Mouse (Mus musculus): ENCODE data around the gene Ormdl2. TPM values are rescaled to one million over a fixed set of nuclear protein-coding genes. Genes with fewer than 3 reads are reported as not detected.

The Ormdl2 gene
- 126 TPM for polyA plus RNA-seq (2014; fragmentation: Illumina TruSeq; extraction: RNeasy Lipid Tissue Mini Kit (QIAGEN cat#74804); ENCODE audit: low read depth, low replicate concordance)

DNA sequence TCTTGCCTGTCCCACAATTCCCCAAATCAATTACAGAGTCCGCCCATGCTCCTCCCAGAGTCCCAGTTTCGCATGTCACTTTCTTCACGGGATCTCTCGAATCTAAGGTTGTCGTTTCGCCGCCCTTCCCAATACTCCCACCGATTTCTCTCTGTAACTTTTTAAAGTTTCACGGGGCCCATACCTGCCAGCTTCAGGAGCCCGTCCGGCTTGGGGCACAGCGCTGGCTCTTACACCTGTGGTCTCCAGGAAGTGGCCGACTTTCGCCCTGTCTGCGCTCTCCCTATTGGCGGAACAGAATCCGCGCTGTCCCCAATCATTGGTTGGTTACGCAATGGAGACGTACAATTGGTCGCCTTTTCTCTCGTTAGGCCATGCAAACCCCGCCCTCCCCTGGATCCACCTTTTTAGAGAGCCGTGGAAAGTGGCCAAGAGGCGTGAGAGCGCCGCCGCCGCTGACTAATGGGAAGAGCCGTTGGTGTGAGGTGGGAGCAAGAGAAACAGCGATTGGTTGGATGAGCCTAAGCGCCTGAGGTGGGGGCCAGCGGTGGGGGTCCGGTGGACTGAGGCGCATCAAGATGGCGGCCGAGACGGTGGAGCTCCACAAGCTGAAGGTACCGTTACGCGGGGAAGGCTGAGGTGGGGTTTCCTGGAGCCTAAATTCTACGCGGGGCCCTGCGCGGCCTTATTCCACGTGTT, at the start of gene Ormdl2:
Gene Ormdl2 (minus strand): TSS at position 288 of the 699 bp plus-strand sequence.

DNA sequence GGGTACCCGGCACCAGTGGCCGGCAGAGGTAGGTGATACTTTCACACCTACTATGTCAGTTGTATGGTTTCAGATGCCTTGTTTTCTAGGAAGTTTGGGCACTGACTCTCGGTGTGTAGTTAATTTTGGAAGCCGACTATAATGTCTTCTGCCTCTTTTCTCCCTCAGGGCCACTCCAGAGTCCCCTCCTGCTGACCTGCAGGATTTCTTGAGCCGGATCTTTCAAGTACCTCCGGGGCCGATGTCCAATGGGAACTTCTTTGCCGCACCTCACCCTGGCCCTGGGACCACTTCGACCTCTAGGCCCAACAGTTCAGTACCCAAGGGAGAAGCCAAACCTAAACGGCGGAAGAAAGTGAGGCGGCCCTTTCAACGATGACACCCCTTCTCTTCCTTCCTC, 4.4 kb downstream of the Ormdl2 start, which contains the start of gene Sarnp:
Gene Sarnp (plus strand): TSS at position 301 of the 400 bp plus-strand sequence.

DNA sequence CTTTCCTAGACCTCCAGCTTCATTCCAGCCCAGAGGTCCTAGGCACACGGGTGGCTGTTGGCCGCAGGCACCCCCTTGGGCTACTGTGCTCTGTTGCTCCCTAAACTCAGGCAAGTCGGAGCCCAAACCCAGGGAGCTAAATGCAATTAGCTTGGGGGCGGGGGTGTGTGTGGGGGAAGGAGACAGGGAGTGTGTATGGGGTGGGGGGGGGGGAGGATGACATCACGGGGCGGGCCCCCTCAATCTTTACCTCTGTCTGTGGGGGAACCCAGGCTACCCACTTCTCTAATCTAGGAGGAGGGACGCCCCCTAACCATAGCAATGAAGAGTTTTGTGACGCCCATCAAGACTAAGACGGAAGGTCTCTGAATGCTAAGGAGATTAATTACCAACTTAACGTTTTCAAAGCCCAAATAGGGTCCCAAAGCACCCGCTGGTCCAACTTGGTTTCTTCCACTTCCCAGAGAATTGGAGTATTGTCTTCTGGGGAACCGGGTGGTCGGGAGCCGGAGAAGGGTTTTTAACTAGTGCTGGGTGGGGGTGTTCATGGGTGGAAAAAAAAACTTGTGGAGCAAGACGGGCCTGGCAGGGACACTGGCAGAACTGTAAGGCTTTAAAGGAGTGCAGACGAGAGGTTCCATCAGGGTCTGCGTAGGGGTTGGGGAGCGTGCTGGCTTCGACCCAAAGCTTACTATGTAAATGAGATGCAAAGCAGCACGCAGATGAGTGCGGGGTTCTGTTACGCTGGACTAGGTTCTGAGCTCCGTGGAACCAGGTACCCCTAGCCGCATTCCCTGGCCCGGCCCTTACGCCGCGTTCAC, 17.0 kb downstream of the Ormdl2 start, which contains the start of gene Tmem198b:
Gene Tmem198b (minus strand): TSS at position 100 of the 821 bp plus-strand sequence.

DNA sequence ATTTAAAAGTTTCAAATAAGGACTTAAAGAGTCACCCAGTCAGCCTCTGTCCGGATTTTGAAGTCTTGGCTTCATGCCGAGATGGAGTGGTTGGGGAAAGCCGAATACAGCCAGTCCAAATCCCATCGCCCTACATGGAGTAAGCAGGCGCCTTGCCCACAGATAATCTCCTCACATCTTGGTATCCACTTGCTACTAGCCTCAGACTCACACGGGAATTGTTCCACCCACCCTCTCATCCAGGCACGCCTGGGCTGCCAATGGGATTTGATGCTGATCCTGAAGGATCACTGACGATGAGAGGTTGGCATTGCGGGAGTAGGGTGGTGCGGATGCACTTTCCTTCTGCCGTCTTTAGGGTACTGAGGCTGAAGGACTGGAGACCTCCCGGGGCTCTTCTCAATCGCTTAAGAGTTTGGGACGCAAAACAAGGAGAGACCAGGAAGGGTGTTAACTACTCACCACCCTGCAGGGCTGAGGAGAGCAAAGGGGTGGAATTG, 17.6 kb downstream of the Ormdl2 start, which contains the start of gene Dnajc14:
Gene Dnajc14 (plus strand): TSS at position 292 of the 500 bp plus-strand sequence.

DNA sequence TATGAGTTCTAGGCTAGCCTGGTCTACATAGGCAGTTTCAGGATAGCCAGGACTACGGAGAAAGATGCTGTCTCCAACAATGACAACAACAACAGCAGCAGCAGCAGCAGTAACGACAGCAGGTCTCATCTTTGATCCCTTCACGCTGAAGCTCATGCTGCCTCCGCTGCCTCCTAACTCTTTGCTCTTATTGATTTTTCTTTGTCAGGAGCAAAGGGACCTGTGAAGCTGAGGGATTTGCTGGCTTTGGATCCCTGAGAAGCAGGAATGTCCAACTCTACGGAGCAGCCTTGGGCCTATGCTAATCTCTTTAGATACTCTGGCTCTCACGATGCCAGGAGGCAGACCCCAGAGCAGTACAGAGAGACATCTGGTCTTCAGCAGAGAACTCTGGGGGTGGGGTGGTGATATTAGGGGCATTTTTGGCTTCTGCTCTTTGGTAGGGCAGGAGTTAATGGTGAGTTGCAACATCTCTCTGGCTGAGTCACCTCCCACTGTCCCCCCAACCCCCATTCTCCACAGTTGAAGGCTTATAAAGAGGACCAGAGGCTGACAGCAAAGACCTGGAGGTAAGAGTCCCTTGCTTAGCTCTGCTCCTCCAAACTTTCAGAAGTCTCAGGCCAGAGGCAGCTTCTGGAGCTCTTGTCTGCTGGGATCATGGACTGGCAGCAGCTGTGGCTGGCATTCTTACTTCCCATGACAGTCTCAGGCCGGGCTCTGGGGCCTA, 30.9 kb downstream of the Ormdl2 start, which contains the start of gene Mmp19:
Gene Mmp19 (plus strand): TSS at position 513 of the 727 bp plus-strand sequence.

Other genes with a start within 250 kb of the Ormdl2 start
- gene Erbb3, start 232.0 kb downstream of the Ormdl2 start, polyA plus RNA-seq (2014; fragmentation: Illumina TruSeq; extraction: RNeasy Lipid Tissue Mini Kit (QIAGEN cat#74804); ENCODE audit: low read depth, low replicate concordance) = 51.1 TPM
- gene Rps26, start 194.9 kb downstream of the Ormdl2 start, polyA plus RNA-seq (2014; fragmentation: Illumina TruSeq; extraction: RNeasy Lipid Tissue Mini Kit (QIAGEN cat#74804); ENCODE audit: low read depth, low replicate concordance) = 7.3 TPM
- gene Ikzf4, start 175.7 kb downstream of the Ormdl2 start, polyA plus RNA-seq (2014; fragmentation: Illumina TruSeq; extraction: RNeasy Lipid Tissue Mini Kit (QIAGEN cat#74804); ENCODE audit: low read depth, low replicate concordance) = 0.13 TPM
- 75.1 TPM for gene Suox, start 147.6 kb downstream of the Ormdl2 start, polyA plus RNA-seq (2014; fragmentation: Illumina TruSeq; extraction: RNeasy Lipid Tissue Mini Kit (QIAGEN cat#74804); ENCODE audit: low read depth, low replicate concordance)
- gene Rab5b, start 125.4 kb downstream of the Ormdl2 start, polyA plus RNA-seq (2014; fragmentation: Illumina TruSeq; extraction: RNeasy Lipid Tissue Mini Kit (QIAGEN cat#74804); ENCODE audit: low read depth, low replicate concordance) = 81.8 TPM
- gene Pmel, start 117.5 kb downstream of the Ormdl2 start, polyA plus RNA-seq (2014; fragmentation: Illumina TruSeq; extraction: RNeasy Lipid Tissue Mini Kit (QIAGEN cat#74804); ENCODE audit: low read depth, low replicate concordance) = not detected
- 5.6 TPM for gene Cdk2, start 116.6 kb downstream of the Ormdl2 start, polyA plus RNA-seq (2014; fragmentation: Illumina TruSeq; extraction: RNeasy Lipid Tissue Mini Kit (QIAGEN cat#74804); ENCODE audit: low read depth, low replicate concordance)
- 5.1 TPM for gene Dgka, start 76.8 kb downstream of the Ormdl2 start, polyA plus RNA-seq (2014; fragmentation: Illumina TruSeq; extraction: RNeasy Lipid Tissue Mini Kit (QIAGEN cat#74804); ENCODE audit: low read depth, low replicate concordance)
- gene Pym1, start 73.8 kb downstream of the Ormdl2 start, polyA plus RNA-seq (2014; fragmentation: Illumina TruSeq; extraction: RNeasy Lipid Tissue Mini Kit (QIAGEN cat#74804); ENCODE audit: low read depth, low replicate concordance) = 2.5 TPM
- 56.0 TPM for gene Mmp19, start 30.7 kb downstream of the Ormdl2 start, polyA plus RNA-seq (2014; fragmentation: Illumina TruSeq; extraction: RNeasy Lipid Tissue Mini Kit (QIAGEN cat#74804); ENCODE audit: low read depth, low replicate concordance)
- 19.5 TPM for gene Dnajc14, start 17.6 kb downstream of the Ormdl2 start, polyA plus RNA-seq (2014; fragmentation: Illumina TruSeq; extraction: RNeasy Lipid Tissue Mini Kit (QIAGEN cat#74804); ENCODE audit: low read depth, low replicate concordance)
- gene Tmem198b, start 17.3 kb downstream of the Ormdl2 start, polyA plus RNA-seq (2014; fragmentation: Illumina TruSeq; extraction: RNeasy Lipid Tissue Mini Kit (QIAGEN cat#74804); ENCODE audit: low read depth, low replicate concordance) = 2.1 TPM
- 153 TPM for gene Sarnp, start 4.3 kb downstream of the Ormdl2 start, polyA plus RNA-seq (2014; fragmentation: Illumina TruSeq; extraction: RNeasy Lipid Tissue Mini Kit (QIAGEN cat#74804); ENCODE audit: low read depth, low replicate concordance)
- not detected for gene Gdf11, start 70.1 kb upstream of the Ormdl2 start, polyA plus RNA-seq (2014; fragmentation: Illumina TruSeq; extraction: RNeasy Lipid Tissue Mini Kit (QIAGEN cat#74804); ENCODE audit: low read depth, low replicate concordance)
- 7.7 TPM for gene Cd63, start 79.3 kb upstream of the Ormdl2 start, polyA plus RNA-seq (2014; fragmentation: Illumina TruSeq; extraction: RNeasy Lipid Tissue Mini Kit (QIAGEN cat#74804); ENCODE audit: low read depth, low replicate concordance)
- 7.7 TPM for gene Rdh5, start 101.2 kb upstream of the Ormdl2 start, polyA plus RNA-seq (2014; fragmentation: Illumina TruSeq; extraction: RNeasy Lipid Tissue Mini Kit (QIAGEN cat#74804); ENCODE audit: low read depth, low replicate concordance)
- 15.0 TPM for gene Bloc1s1, start 102.4 kb upstream of the Ormdl2 start, polyA plus RNA-seq (2014; fragmentation: Illumina TruSeq; extraction: RNeasy Lipid Tissue Mini Kit (QIAGEN cat#74804); ENCODE audit: low read depth, low replicate concordance)
- gene Itga7, start 112.2 kb upstream of the Ormdl2 start, polyA plus RNA-seq (2014; fragmentation: Illumina TruSeq; extraction: RNeasy Lipid Tissue Mini Kit (QIAGEN cat#74804); ENCODE audit: low read depth, low replicate concordance) = 0.69 TPM
- gene Mettl7b, start 139.3 kb upstream of the Ormdl2 start, polyA plus RNA-seq (2014; fragmentation: Illumina TruSeq; extraction: RNeasy Lipid Tissue Mini Kit (QIAGEN cat#74804); ENCODE audit: low read depth, low replicate concordance) = 198 TPM
- gene Olfr9, start 167.8 kb upstream of the Ormdl2 start, polyA plus RNA-seq (2014; fragmentation: Illumina TruSeq; extraction: RNeasy Lipid Tissue Mini Kit (QIAGEN cat#74804); ENCODE audit: low read depth, low replicate concordance) = not detected
- gene Olfr763, start 189.1 kb upstream of the Ormdl2 start, polyA plus RNA-seq (2014; fragmentation: Illumina TruSeq; extraction: RNeasy Lipid Tissue Mini Kit (QIAGEN cat#74804); ENCODE audit: low read depth, low replicate concordance) = not detected
- gene Olfr764-ps1, start 218.3 kb upstream of the Ormdl2 start, polyA plus RNA-seq (2014; fragmentation: Illumina TruSeq; extraction: RNeasy Lipid Tissue Mini Kit (QIAGEN cat#74804); ENCODE audit: low read depth, low replicate concordance) = not detected
- gene Olfr765, start 228.4 kb upstream of the Ormdl2 start, polyA plus RNA-seq (2014; fragmentation: Illumina TruSeq; extraction: RNeasy Lipid Tissue Mini Kit (QIAGEN cat#74804); ENCODE audit: low read depth, low replicate concordance) = not detected
- not detected for gene Olfr766-ps1, start 247.3 kb upstream of the Ormdl2 start, polyA plus RNA-seq (2014; fragmentation: Illumina TruSeq; extraction: RNeasy Lipid Tissue Mini Kit (QIAGEN cat#74804); ENCODE audit: low read depth, low replicate concordance)